11 mouse cellular contexts compared by ENCODE assay signal in the genomic region with DNA sequence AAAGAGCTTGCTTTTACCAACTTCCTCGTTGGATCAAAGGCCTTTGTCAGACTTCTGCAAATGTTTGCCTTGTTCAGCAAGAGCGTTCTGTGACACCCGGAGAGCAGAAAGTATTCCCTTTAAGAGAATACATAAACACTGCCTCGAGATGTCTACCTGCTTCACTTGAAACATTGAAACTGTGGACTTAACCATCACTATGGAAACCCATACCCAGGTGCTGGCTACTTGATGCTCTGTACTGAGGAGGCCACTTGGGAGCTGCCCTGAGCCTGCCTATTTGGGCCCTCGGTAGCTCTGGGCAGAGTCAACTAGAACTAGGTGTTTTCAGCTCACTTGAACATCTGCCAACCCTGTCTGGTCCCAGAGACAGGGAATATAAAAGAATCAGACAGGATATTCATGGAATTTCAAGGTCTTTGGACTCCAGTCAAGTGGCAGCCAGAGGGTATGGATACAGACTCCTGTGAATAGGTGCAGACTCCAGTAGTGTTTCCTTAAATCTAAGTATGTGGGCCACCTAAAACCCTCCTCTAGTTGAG.
DNase-seq lines count a peak whose midpoint lies in the region; ATAC-seq and TF ChIP-seq lines count a peak whose summit lies in the region.
"Had no signal": no experiment of that assay in that cellular context is flagged by ENCODE, and none has a peak within 500 bp of the region (broad histone marks: within the 10 kb centered on the region; RNA-seq: fewer than 3 reads in every experiment).

No protein-coding gene starts in this region.

- H3K27ac ChIP-seq in gastrocnemius, adult 2 months: peak overlapping the region; percentile 41
- peak overlapping the region; percentile 59; the same call in 1 of the 2 replicates for H3K27ac ChIP-seq in midbrain, embryonic 13.5 days
- H3K27ac ChIP-seq in midbrain, embryonic 10.5 days (replicated peaks): no peak overlapping the region
- H3K27ac ChIP-seq in stomach, postnatal 0 days (replicated peaks): no peak overlapping the region; the same call in 1 of the 2 replicates
- H3K27ac ChIP-seq: embryonic facial prominence, embryonic 12.5 days; kidney, embryonic 15.5 days; neural tube, embryonic 12.5 days had no signal

- peaks cover 58% of the 10 kb centered on the region for H3K4me1 ChIP-seq in midbrain, embryonic 13.5 days (replicated peaks)
- H3K4me1 ChIP-seq in midbrain, embryonic 10.5 days: peaks cover 37% of the 10 kb centered on the region
- peaks cover 3% of the 10 kb centered on the region; the same call in 1 of the 2 replicates for H3K4me1 ChIP-seq in stomach, postnatal 0 days (replicated peaks; ENCODE audit: control insufficient read depth, insufficient read depth)

- intact Hi-C loops in gastrocnemius, adult 2 months (cut with DNase I): no loop called here

- no peak for TF ChIP-seq EP300 in stomach, postnatal 0 days (optimal IDR thresholded peaks at IDR 0.05)

- ATAC-seq in midbrain, embryonic 13.5 days: peak; percentile 37; the same call in 1 of the 2 replicates
- peak; percentile 68 for ATAC-seq in stomach, postnatal 0 days (ENCODE audit: low FRiP score, low TSS enrichment)

- no peak for TF ChIP-seq CTCF in gastrocnemius, adult 2 months (IDR thresholded peaks at IDR 0.05)
- no peak for TF ChIP-seq CTCF in stomach, postnatal 0 days (IDR thresholded peaks at IDR 0.05; ENCODE audit: low read depth)

- H3K4me2 ChIP-seq in midbrain, embryonic 13.5 days (replicated peaks): no peak overlapping the region
- H3K4me2 ChIP-seq in stomach, postnatal 0 days (replicated peaks; ENCODE audit: low read depth): no peak overlapping the region
- H3K4me2 ChIP-seq: embryonic facial prominence, embryonic 12.5 days; kidney, embryonic 15.5 days; neural tube, embryonic 12.5 days had no signal

- no peaks in the 10 kb centered on the region for H3K27me3 ChIP-seq in midbrain, embryonic 13.5 days
- H3K27me3 ChIP-seq in midbrain, embryonic 10.5 days (ENCODE audit: low read depth, poor library complexity, severe bottlenecking): no peaks in the 10 kb centered on the region
- no peaks in the 10 kb centered on the region for H3K27me3 ChIP-seq in stomach, postnatal 0 days (ENCODE audit: control insufficient read depth, insufficient read depth, low read length)
- H3K27me3 ChIP-seq: embryonic facial prominence, embryonic 12.5 days; kidney, embryonic 15.5 days; neural tube, embryonic 12.5 days had no signal

- H3K9ac ChIP-seq in midbrain, embryonic 13.5 days (replicated peaks): no peak overlapping the region
- no peak overlapping the region for H3K9ac ChIP-seq in stomach, postnatal 0 days (ENCODE audit: low read length)
- H3K9ac ChIP-seq: embryonic facial prominence, embryonic 12.5 days; kidney, embryonic 15.5 days; neural tube, embryonic 12.5 days had no signal

- no peaks in the 10 kb centered on the region for H3K36me3 ChIP-seq in midbrain, embryonic 13.5 days
- no peaks in the 10 kb centered on the region for H3K36me3 ChIP-seq in midbrain, embryonic 10.5 days
- H3K36me3 ChIP-seq in stomach, postnatal 0 days (ENCODE audit: control insufficient read depth, insufficient read depth, low read length): no peaks in the 10 kb centered on the region
- H3K36me3 ChIP-seq: embryonic facial prominence, embryonic 12.5 days; kidney, embryonic 15.5 days; neural tube, embryonic 12.5 days had no signal

- no peak overlapping the region for H3K4me3 ChIP-seq in gastrocnemius, adult 2 months
- no peak overlapping the region for H3K4me3 ChIP-seq in midbrain, embryonic 13.5 days (replicated peaks)
- no peak overlapping the region for H3K4me3 ChIP-seq in midbrain, embryonic 10.5 days
- no peak overlapping the region for H3K4me3 ChIP-seq in stomach, postnatal 0 days (ENCODE audit: low read depth, low read length)
- H3K4me3 ChIP-seq: embryonic facial prominence, embryonic 12.5 days; kidney, embryonic 15.5 days; neural tube, embryonic 12.5 days had no signal

- WGBS in midbrain, embryonic 13.5 days: 55% methylated on average over 5 of the region's 5 CpGs
- 79% methylated on average over 5 of the region's 5 CpGs for WGBS in midbrain, embryonic 10.5 days
- 24% methylated on average over 5 of the region's 5 CpGs for WGBS in stomach, postnatal 0 days

- H3K9me3 ChIP-seq in midbrain, embryonic 13.5 days: no peaks in the 10 kb centered on the region
- no peaks in the 10 kb centered on the region for H3K9me3 ChIP-seq in midbrain, embryonic 10.5 days (replicated peaks)
- no peaks in the 10 kb centered on the region for H3K9me3 ChIP-seq in stomach, postnatal 0 days (ENCODE audit: control insufficient read depth, low read length)
- H3K9me3 ChIP-seq: embryonic facial prominence, embryonic 12.5 days; kidney, embryonic 15.5 days; neural tube, embryonic 12.5 days had no signal

- no peak for DNase-seq in gastrocnemius, adult 2 months
- no peak for DNase-seq in gastrocnemius, postnatal 10 days
- DNase-seq in midbrain, embryonic 10.5 days (ENCODE audit: low spot score): no peak
- peak; percentile 59 for DNase-seq in lung, postnatal 25 days (ENCODE audit: low spot score)
- peak; percentile 37 for DNase-seq in stomach, postnatal 0 days (ENCODE audit: low spot score)
- no peak for DNase-seq in frontal cortex, postnatal 10 days (ENCODE audit: low spot score in 2 of 2)
- DNase-seq: cerebellum, adult 11-12 months had no signal

Comparison
In these comparisons a context has a peak if more than half of its experiments do, and no peak if none do; other contexts are left out.
1. H3K27ac ChIP-seq: peak in gastrocnemius, adult 2 months (single experiment) and midbrain, embryonic 13.5 days (single experiment); none in midbrain, embryonic 10.5 days (single experiment) and stomach, postnatal 0 days (single experiment).
2. DNase-seq: peak in lung, postnatal 25 days (single experiment) and stomach, postnatal 0 days (single experiment); none in gastrocnemius, adult 2 months (single experiment), gastrocnemius, postnatal 10 days (single experiment), midbrain, embryonic 10.5 days (single experiment) and frontal cortex, postnatal 10 days (0 of 2).